Mouse (Mus musculus) neural tube, embryonic 13.5 days (tissue): ENCODE results near the gene Akr1b7. TPM values are rescaled to one million over a fixed set of nuclear protein-coding genes. Genes with fewer than 3 reads are reported as not detected.
"Not testable (repeated sequence)": the region's sequence is repeated elsewhere in the genome, so short reads cannot be mapped to it uniquely, and the experiment has no call there.

Experiments
- ATAC-seq: fragments of 200-750 bp; cut with Nextera tagmentation; 2 replicates; pipeline ENCODE4 v1.8.0; 2017; ENCODE audit warnings: low read depth, mild to moderate bottlenecking, moderate TSS enrichment, moderate library complexity
- H3K27ac ChIP-seq: fragments of 300-500 bp; sonication (generic); replicated peaks from 2 replicates; pipeline ENCODE4 v1.5.1; 2015; ENCODE audit warnings: moderate library complexity, mild to moderate bottlenecking, inconsistent platforms
- H3K27me3 ChIP-seq: fragments of 300-500 bp; sonication (generic); 2 replicates; pipeline ENCODE4 v1.6.1; 2015; ENCODE audit warnings: mild to moderate bottlenecking, inconsistent platforms
- H3K36me3 ChIP-seq: fragments of 300-500 bp; sonication (generic); 2 replicates; pipeline ENCODE4 v1.6.1; 2015; ENCODE audit warnings: mild to moderate bottlenecking, inconsistent platforms
- H3K4me1 ChIP-seq: fragments of 300-500 bp; sonication (generic); replicated peaks from 2 replicates; pipeline ENCODE4 v1.6.1; 2015; ENCODE audit warnings: inconsistent platforms
- H3K4me2 ChIP-seq: fragments of 300-500 bp; sonication (generic); 2 replicates; pipeline ENCODE4 v1.6.1; 2015; ENCODE audit warnings: inconsistent platforms, mild to moderate bottlenecking, moderate library complexity
- H3K4me3 ChIP-seq: fragments of 300-500 bp; sonication (generic); 2 replicates; pipeline ENCODE4 v1.5.1; 2015; ENCODE audit warnings: mild to moderate bottlenecking, inconsistent platforms
- H3K9ac ChIP-seq: fragments of 300-500 bp; sonication (generic); 2 replicates; pipeline ENCODE4 v1.6.1; 2015; ENCODE audit warnings: moderate library complexity, mild to moderate bottlenecking, inconsistent platforms
- H3K9me3 ChIP-seq: fragments of 300-500 bp; sonication (generic); 2 replicates; pipeline ENCODE4 v1.6.1; 2016; ENCODE audit warnings: inconsistent platforms
- WGBS: fragments of 180-500 bp; shearing (Covaris S2); methylation state at CpG from one replicate; pipeline ENCODE4 v1.1.7; 2015; 5-methylcytosine and 5-hydroxymethylcytosine counted together
- polyA plus RNA-seq: library from polyadenylated mRNA; unstranded; fragments of >200 nt; fragmentation: Nextera tagmentation; extraction: Ambion mirVana; gene quantifications from 2 replicates; pipeline ENCODE4 v1.2.1, GENCODE M21; 2015

Gene Akr1b7
- not detected in 2 replicates for polyA plus RNA-seq

GRCm38 (mm10) chr6:34412023-34412422, at the start of gene Akr1b7:
Gene Akr1b7, plus strand, starts transcription at chr6:34412334.
- no peaks in the 10 kb centered on the region for H3K9me3 ChIP-seq
- no peak within 1 kb of the TSS for H3K9ac ChIP-seq
- H3K36me3 ChIP-seq = no peaks in the 10 kb centered on the region
- no peak within 1 kb of the TSS for H3K4me2 ChIP-seq
- no peak for ATAC-seq
- 78% methylated on average over 6 of the region's 6 CpGs for WGBS
- no peak within 1 kb of the TSS for H3K4me3 ChIP-seq
- no peak within 1 kb of the TSS for H3K27ac ChIP-seq
- H3K27me3 ChIP-seq = no peaks in the 10 kb centered on the region
- H3K4me1 ChIP-seq = no peaks in the 10 kb centered on the region

- WGBS = 86% methylated on average over 12 of the region's 12 CpGs
- Histone ChIP-seq H3K36me3 (no peaks in the 10 kb centered on the region), H3K4me3 (no peak overlapping the region), H3K27ac (no peak overlapping the region), H3K27me3 (no peaks in the 10 kb centered on the region), H3K9ac (no peak overlapping the region), H3K4me1 (peaks cover 6% of the 10 kb centered on the region), H3K9me3 (no peaks in the 10 kb centered on the region), H3K4me2 (no peak overlapping the region)
- no peak for ATAC-seq
Observed at GRCm38 (mm10) chr6:34364217-34365136, 47.7 kb upstream of the Akr1b7 start.

DNA sequence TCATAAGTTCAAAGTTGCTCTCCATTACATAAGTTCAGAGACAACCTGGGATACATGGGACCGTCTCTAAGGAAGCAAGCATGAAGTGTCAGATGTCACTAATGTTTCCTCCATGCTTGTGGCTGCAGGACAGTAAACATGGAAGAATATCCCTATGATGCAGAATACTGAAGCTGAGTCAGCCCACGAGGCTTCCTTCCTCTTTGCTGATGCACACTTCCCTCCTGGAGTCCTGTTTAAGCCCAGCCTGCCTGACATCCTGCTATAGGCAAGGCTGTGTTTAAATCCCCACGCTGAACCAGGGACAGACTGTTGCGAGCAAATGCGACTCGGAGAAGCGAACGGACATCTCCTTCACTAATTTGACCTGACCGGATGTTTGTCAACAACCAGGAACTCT, 44.1 kb upstream of the Akr1b7 start:
- Histone ChIP-seq H3K9me3 (no peaks in the 10 kb centered on the region), H3K27ac (no peak overlapping the region), H3K4me3 (no peak overlapping the region), H3K4me2 (no peak overlapping the region), H3K36me3 (no peaks in the 10 kb centered on the region), H3K4me1 (peaks cover 6% of the 10 kb centered on the region), H3K27me3 (no peaks in the 10 kb centered on the region), H3K9ac (no peak overlapping the region)
- 87% methylated on average over 9 of the region's 9 CpGs for WGBS
- no peak for ATAC-seq

DNA sequence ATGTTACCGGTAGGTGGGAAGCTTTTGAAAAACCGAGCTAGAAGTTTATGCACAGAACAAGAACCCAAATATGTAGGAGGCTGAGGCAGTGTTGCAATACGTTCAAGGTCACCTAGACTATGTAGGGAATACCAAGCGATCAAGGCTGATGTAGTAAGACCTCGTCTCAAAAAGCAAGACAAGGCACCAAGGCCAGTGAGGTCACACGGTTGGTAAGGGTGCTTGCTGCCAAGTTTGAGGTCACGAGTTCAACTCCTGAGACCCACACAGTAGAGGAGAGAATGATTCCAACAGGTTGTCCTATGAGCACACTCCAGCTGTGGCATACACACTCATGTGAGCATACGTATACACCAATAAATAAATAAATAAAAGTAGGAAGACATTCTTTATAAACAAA, 42.1 kb upstream of the Akr1b7 start:
- WGBS = 73% methylated on average over 8 of the region's 8 CpGs
- Histone ChIP-seq H3K4me2 (no peak overlapping the region), H3K4me1 (peaks cover 6% of the 10 kb centered on the region), H3K27ac (no peak overlapping the region), H3K4me3 (no peak overlapping the region), H3K36me3 (no peaks in the 10 kb centered on the region), H3K27me3 (no peaks in the 10 kb centered on the region), H3K9me3 (no peaks in the 10 kb centered on the region), H3K9ac (no peak overlapping the region)
- no peak for ATAC-seq

- no peak overlapping the region for H3K9ac ChIP-seq
- H3K9me3 ChIP-seq = no peaks in the 10 kb centered on the region
- no peaks in the 10 kb centered on the region for H3K36me3 ChIP-seq
- peak overlapping the region; percentile 34 for H3K4me2 ChIP-seq
- ATAC-seq = no peak
- no peak overlapping the region for H3K27ac ChIP-seq
- WGBS = 27% methylated on average over 18 of the region's 18 CpGs
- H3K27me3 ChIP-seq = no peaks in the 10 kb centered on the region
- H3K4me3 ChIP-seq = no peak overlapping the region
- peaks cover 6% of the 10 kb centered on the region for H3K4me1 ChIP-seq
Observed at GRCm38 (mm10) chr6:34371700-34372351, 40.3 kb upstream of the Akr1b7 start.

GRCm38 (mm10) chr6:34373841-34374240, 38.3 kb upstream of the Akr1b7 start:
- no peak overlapping the region for H3K4me2 ChIP-seq
- H3K9ac ChIP-seq = no peak overlapping the region
- no peaks in the 10 kb centered on the region for H3K27me3 ChIP-seq
- H3K36me3 ChIP-seq = no peaks in the 10 kb centered on the region
- H3K4me1 ChIP-seq = peaks cover 2% of the 10 kb centered on the region
- H3K9me3 ChIP-seq = no peaks in the 10 kb centered on the region
- ATAC-seq = no peak
- no peak overlapping the region for H3K4me3 ChIP-seq
- 86% methylated on average over 7 of the region's 7 CpGs for WGBS
- no peak overlapping the region for H3K27ac ChIP-seq

DNA sequence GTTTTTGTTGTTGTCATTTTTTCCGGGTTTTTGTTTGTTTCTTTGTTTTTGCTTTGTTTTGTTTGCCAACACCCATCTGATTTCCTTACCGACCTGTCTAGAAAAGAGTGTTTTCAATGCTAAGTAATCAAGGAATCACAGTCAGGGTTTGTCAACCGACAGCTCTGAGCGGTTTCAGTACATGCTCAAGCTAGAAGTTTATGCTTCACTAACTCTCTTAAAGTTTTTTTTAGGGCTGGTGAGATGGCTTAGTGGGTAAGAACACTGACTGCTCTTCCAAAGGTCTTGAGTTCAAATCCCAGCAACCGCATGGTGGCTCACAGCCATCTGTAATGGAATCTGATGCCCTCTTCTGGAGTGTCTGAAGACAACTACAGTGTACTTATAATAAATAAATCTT, 36.2 kb upstream of the Akr1b7 start:
- not testable (repeated sequence) for H3K27me3 ChIP-seq, ATAC-seq
- 86% methylated on average over 5 of the region's 5 CpGs for WGBS

DNA sequence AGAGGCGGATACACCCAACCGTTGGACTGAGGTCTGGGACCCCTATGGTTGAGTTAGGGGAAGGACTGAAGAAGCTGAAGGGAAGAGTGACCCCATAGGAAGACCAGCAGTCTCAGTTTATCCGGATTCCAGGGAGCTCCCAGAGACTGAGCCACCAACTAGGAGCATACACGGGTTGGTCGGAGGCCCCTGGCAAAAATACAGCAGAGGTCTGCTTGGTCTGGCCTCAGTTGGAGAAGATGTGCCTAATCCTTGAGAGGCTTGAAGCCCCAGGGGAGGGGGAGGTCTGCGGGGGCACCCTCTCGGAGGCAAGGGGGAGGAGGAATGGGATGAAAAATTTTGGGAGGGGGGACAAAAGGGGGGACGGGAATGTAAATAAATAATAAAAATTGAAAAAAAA, 28.7 kb upstream of the Akr1b7 start:
- no peak for ATAC-seq
- Histone ChIP-seq H3K9ac (no peak overlapping the region; the same call in 1 of the 2 replicates), H3K27me3 (no peaks in the 10 kb centered on the region), H3K36me3 (no peaks in the 10 kb centered on the region), H3K4me3 (no peak overlapping the region), H3K9me3 (no peaks in the 10 kb centered on the region), H3K4me2 (0 out of 2 replicates have a peak overlapping the region, but pooled peaks have one; percentile 64), H3K27ac (no peak overlapping the region), H3K4me1 (peaks cover 15% of the 10 kb centered on the region)
- WGBS = 56% methylated on average over 8 of the region's 8 CpGs

More for the DNA sequence above, 36.2 kb upstream of the Akr1b7 start:
- H3K4me1 ChIP-seq, H3K36me3 ChIP-seq, H3K4me3 ChIP-seq, H3K27ac ChIP-seq, H3K9me3 ChIP-seq, H3K9ac ChIP-seq, H3K4me2 ChIP-seq: not testable (repeated sequence)

- H3K9ac ChIP-seq = peak within 1 kb of the TSS; percentile 64
- H3K4me2 ChIP-seq = peak within 1 kb of the TSS; percentile 64
- peak within 1 kb of the TSS; percentile 43 for H3K4me3 ChIP-seq
- H3K4me1 ChIP-seq = peaks cover 15% of the 10 kb centered on the region
- H3K27me3 ChIP-seq = no peaks in the 10 kb centered on the region
- WGBS = 4% methylated on average over 17 of the region's 17 CpGs
- ATAC-seq = peak; percentile 67; the same call in 1 of the 2 replicates
- H3K36me3 ChIP-seq = no peaks in the 10 kb centered on the region
- no peaks in the 10 kb centered on the region for H3K9me3 ChIP-seq
- no peak within 1 kb of the TSS for H3K27ac ChIP-seq
Observed at GRCm38 (mm10) chr6:34384110-34384661, 27.9 kb upstream of the Akr1b7 start, which contains the start of gene Akr1b10. Gene Akr1b10, plus strand, starts transcription at chr6:34384218.

GRCm38 (mm10) chr6:34384701-34385370, 27.3 kb upstream of the Akr1b7 start:
- ATAC-seq = peak; percentile 76; the same call in 1 of the 2 replicates
- no peaks in the 10 kb centered on the region for H3K9me3 ChIP-seq
- no peaks in the 10 kb centered on the region for H3K27me3 ChIP-seq
- H3K9ac ChIP-seq = peak overlapping the region; percentile 64; the same call in 1 of the 2 replicates
- H3K4me3 ChIP-seq = peak overlapping the region; percentile 43
- H3K27ac ChIP-seq = no peak overlapping the region
- peaks cover 15% of the 10 kb centered on the region for H3K4me1 ChIP-seq
- peak overlapping the region; percentile 64 for H3K4me2 ChIP-seq
- H3K36me3 ChIP-seq = no peaks in the 10 kb centered on the region
- 2% methylated on average over 13 of the region's 13 CpGs for WGBS

DNA sequence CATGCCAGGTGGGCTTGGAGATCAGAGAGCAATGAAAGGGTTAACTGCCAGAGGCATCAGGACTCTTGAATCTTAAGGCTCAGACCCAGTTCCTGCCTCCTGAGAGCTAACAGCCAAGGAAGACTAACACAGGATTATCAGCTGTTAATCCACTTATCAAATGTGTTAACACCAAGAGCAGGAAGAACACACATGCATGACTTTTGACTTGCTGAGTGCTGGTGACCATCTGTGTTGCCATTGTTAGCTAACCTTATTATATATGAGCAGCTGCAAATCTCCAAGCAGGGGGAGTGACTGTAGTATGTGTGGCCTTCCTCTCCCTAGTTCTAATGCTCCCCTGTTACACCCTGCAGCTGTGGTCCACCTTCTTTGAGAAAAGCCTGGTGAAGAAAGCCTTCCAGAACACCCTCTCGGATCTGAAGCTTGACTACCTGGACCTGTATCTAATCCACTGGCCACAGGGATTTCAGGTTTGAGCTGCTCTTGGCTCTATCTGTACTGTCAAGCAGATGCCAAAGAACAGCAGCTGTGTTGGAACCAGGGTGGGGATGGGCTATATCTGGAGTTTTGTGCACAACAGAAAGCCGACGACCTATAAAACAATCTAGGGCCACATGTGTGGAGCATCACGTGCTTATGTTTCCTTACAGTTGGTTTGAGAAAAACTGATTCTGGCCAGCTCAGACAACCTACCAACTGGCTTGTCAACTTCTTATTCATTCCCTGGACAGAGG, 23.5 kb upstream of the Akr1b7 start:
- Histone ChIP-seq H3K4me3 (no peak overlapping the region), H3K9me3 (peaks cover 8% of the 10 kb centered on the region; the same call in 1 of the 2 replicates), H3K27me3 (no peaks in the 10 kb centered on the region), H3K27ac (no peak overlapping the region), H3K9ac (no peak overlapping the region), H3K4me1 (peaks cover 15% of the 10 kb centered on the region), H3K36me3 (peaks cover 13% of the 10 kb centered on the region), H3K4me2 (no peak overlapping the region)
- no peak for ATAC-seq
- WGBS = 95% methylated on average over 4 of the region's 4 CpGs
